Mouse (Mus musculus) bone marrow macrophage, adult 2 months (primary cell): ENCODE measurements around the gene Samd13. TPM values are rescaled to one million over a fixed set of nuclear protein-coding genes. Genes with fewer than 3 reads are reported as not detected.

Source experiments
- H3K27ac ChIP-seq: 2 replicates; pipeline ENCODE4 v1.5.1; 2012; ENCODE audit warnings: low read depth, low read length; ENCODE audit not compliant: insufficient read depth
- H3K4me1 ChIP-seq: 2 replicates; pipeline ENCODE4 v1.6.1; 2012; ENCODE audit warnings: low read length; ENCODE audit not compliant: control insufficient read depth, insufficient read depth
- H3K4me3 ChIP-seq: 2 replicates; pipeline ENCODE4 v1.5.1; 2012; ENCODE audit warnings: mild to moderate bottlenecking, low read length, moderate library complexity; ENCODE audit not compliant: insufficient read depth
- CTCF ChIP-seq: IDR thresholded peaks from 2 replicates; pipeline ENCODE4 v1.5.1; 2012; ENCODE audit warnings: low read depth, mild to moderate bottlenecking, low read length, moderate library complexity
- POLR2A ChIP-seq: IDR thresholded peaks from 2 replicates; pipeline ENCODE4 v1.6.1; 2012; ENCODE audit warnings: mild to moderate bottlenecking, low read depth, low read length, borderline replicate concordance
- polyA plus RNA-seq: library from polyadenylated mRNA; stranded (reverse); fragments of >200 nt; gene quantifications from 2 replicates; pipeline ENCODE4 v1.2.4, GENCODE M21; 2012; ENCODE audit not compliant: missing spikeins, insufficient read depth, insufficient read length

Samd13 gene
- polyA plus RNA-seq, result not detected in 2 replicates

- peaks cover 12% of the 10 kb centered on the region for H3K4me1 ChIP-seq
- no peak within 1 kb of the TSS for H3K27ac ChIP-seq
- TF ChIP-seq POLR2A, result no peak
- no peak for TF ChIP-seq CTCF
- H3K4me3 ChIP-seq, result peak within 1 kb of the TSS; percentile 52
These were observed at the start of gene Samd13 for GRCm38 (mm10) chr3:146684811-146685675. Gene Samd13 (minus strand): TSS chr3:146685592.

GRCm38 (mm10) chr3:146731499-146731898 lies 46.1 kb upstream of the Samd13 start:
- Histone ChIP-seq H3K4me1 (peaks cover 12% of the 10 kb centered on the region), H3K4me3 (no peak overlapping the region), H3K27ac (no peak overlapping the region)
- no peak for TF ChIP-seq CTCF
- TF ChIP-seq POLR2A, result no peak

- no peak overlapping the region for H3K27ac ChIP-seq
- H3K4me1 ChIP-seq, result peaks cover 3% of the 10 kb centered on the region; the same call in 1 of the 2 replicates
- TF ChIP-seq CTCF (no peak), POLR2A (no peak)
These were observed 37.6 kb upstream of the Samd13 start for GRCm38 (mm10) chr3:146723037-146723436.

GRCm38 (mm10) chr3:146719696-146720095 lies 34.3 kb upstream of the Samd13 start:
- H3K27ac ChIP-seq, result no peak overlapping the region
- TF ChIP-seq CTCF (no peak), POLR2A (no peak)
- no peak overlapping the region for H3K4me3 ChIP-seq
- peaks cover 3% of the 10 kb centered on the region; the same call in 1 of the 2 replicates for H3K4me1 ChIP-seq

More at GRCm38 (mm10) chr3:146723037-146723436, 37.6 kb upstream of the Samd13 start:
- H3K4me3 ChIP-seq, result no peak overlapping the region

GRCm38 (mm10) chr3:146718251-146718650 lies 32.9 kb upstream of the Samd13 start:
- Histone ChIP-seq H3K4me3 (no peak overlapping the region), H3K4me1 (peaks cover 3% of the 10 kb centered on the region; the same call in 1 of the 2 replicates)
- no peak for TF ChIP-seq CTCF
- TF ChIP-seq POLR2A, result no peak

GRCm38 (mm10) chr3:146712305-146712704 lies 26.9 kb upstream of the Samd13 start:
- Histone ChIP-seq H3K4me3 (no peak overlapping the region), H3K27ac (no peak overlapping the region), H3K4me1 (peaks cover 13% of the 10 kb centered on the region)
- TF ChIP-seq POLR2A (no peak), CTCF (no peak)

More at GRCm38 (mm10) chr3:146718251-146718650, 32.9 kb upstream of the Samd13 start:
- H3K27ac ChIP-seq, result no peak overlapping the region

GRCm38 (mm10) chr3:146711559-146711958 lies 26.2 kb upstream of the Samd13 start:
- Histone ChIP-seq H3K27ac (no peak overlapping the region), H3K4me1 (peaks cover 13% of the 10 kb centered on the region), H3K4me3 (no peak overlapping the region)
- no peak for TF ChIP-seq POLR2A
- TF ChIP-seq CTCF, result no peak

- Histone ChIP-seq H3K27ac (no peak overlapping the region), H3K4me1 (peaks cover 13% of the 10 kb centered on the region), H3K4me3 (no peak overlapping the region)
- no peak for TF ChIP-seq POLR2A
- TF ChIP-seq CTCF, result no peak
These were observed 25.7 kb upstream of the Samd13 start for GRCm38 (mm10) chr3:146711084-146711483.

- no peak overlapping the region for H3K4me3 ChIP-seq
- peaks cover 15% of the 10 kb centered on the region for H3K4me1 ChIP-seq
- no peak for TF ChIP-seq CTCF
- no peak for TF ChIP-seq POLR2A
- H3K27ac ChIP-seq, result no peak overlapping the region
These were observed 23.7 kb upstream of the Samd13 start for GRCm38 (mm10) chr3:146709086-146709485.

- no peak overlapping the region for H3K4me3 ChIP-seq
- TF ChIP-seq CTCF, result no peak
- no peak for TF ChIP-seq POLR2A
- no peak overlapping the region for H3K27ac ChIP-seq
- peaks cover 15% of the 10 kb centered on the region for H3K4me1 ChIP-seq
These were observed 23.0 kb upstream of the Samd13 start for GRCm38 (mm10) chr3:146708381-146708780.
